Mouse (Mus musculus): ENCODE data around the gene Myh7. TPM values are rescaled to one million over a fixed set of nuclear protein-coding genes. Genes with fewer than 3 reads are reported as not detected.
"Not testable (repeated sequence)": the region's sequence is repeated elsewhere in the genome, so short reads cannot be mapped to it uniquely, and the experiment has no call there.

Myh7 gene
- total RNA-seq, 2 experiments from 2014 or later, result 5.4 to 5.5 TPM

GRCm38 (mm10) chr14:54981934-54982333 is 12.5 kb downstream of the Myh7 start:
- intact Hi-C loops (cut with DNase I), result no loop called here
- no peak for DNase-seq (ENCODE audit: extremely low spot score in 1 of 2, low spot score in 2 of 2)

DNA sequence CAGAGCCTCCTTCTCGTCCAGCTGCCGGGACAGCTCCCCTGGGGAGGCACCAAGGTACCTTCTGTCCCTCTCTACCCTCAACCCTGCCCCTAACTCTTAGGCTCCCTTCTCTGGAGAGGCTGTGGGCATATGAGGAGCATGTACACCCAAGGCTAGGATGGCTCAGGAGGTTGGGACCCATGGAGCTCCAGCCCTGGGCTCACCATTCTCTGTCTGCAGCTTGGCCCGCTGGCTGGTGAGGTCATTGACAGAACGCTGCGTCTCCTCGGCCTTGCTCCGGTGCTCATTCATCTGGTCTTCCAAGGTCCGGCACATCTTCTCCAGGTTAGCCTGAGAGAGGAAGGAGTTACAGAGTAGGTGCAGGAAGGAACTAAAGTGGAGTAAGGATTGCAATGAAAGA is 15.8 kb downstream of the Myh7 start:
- intact Hi-C loops (cut with DNase I), result no loop called here
- DNase-seq (ENCODE audit: extremely low spot score in 1 of 2, low spot score in 2 of 2), result no peak

GRCm38 (mm10) chr14:54976633-54977032 is 17.8 kb downstream of the Myh7 start, which contains the start of gene Gm17428:
Gene Gm17428, plus strand, starts transcription at chr14:54976933.
- intact Hi-C loops (cut with DNase I), result no loop called here
- DNase-seq (ENCODE audit: extremely low spot score in 1 of 2, low spot score in 2 of 2), result no peak

- intact Hi-C loops (cut with DNase I), result loop anchor here (1.0 kb wide), 1 partner anchor 26 kb away; no protein-coding TSS in a partner anchor
- DNase-seq (ENCODE audit: extremely low spot score in 1 of 2, low spot score in 2 of 2), result peak in 1 of 2 experiments; percentile 51
Measured at GRCm38 (mm10) chr14:54974068-54974791, 20.2 kb downstream of the Myh7 start.

DNA sequence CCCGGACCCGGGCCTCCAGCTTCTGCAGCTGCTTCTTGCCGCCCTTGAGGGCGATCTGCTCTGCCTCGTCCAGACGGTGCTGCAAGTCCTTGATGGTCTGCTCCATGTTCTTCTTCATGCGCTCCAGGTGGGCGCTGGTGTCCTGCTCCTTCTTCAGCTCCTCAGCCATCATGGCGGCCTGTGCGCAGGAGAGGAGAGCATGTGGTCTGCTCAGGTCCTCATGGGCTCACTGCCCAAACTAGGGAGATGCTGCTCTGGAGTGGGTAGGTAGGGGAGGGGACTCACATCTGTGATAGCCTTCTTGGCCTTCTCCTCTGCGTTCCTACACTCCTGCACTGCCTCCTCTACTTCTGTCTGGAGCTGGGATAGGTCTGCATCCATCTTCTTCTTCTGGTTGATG is 21.6 kb downstream of the Myh7 start:
- intact Hi-C loops (cut with DNase I); DNase-seq (ENCODE audit: extremely low spot score in 1 of 2, low spot score in 2 of 2): not testable (repeated sequence)

GRCm38 (mm10) chr14:54968344-54968743 is 26.1 kb downstream of the Myh7 start:
- no peak for DNase-seq (ENCODE audit: extremely low spot score in 1 of 2, low spot score in 2 of 2)
- intact Hi-C loops (cut with DNase I), result no loop called here

GRCm38 (mm10) chr14:54967874-54968273 is 26.6 kb downstream of the Myh7 start:
- intact Hi-C loops (cut with DNase I), result no loop called here
- DNase-seq (ENCODE audit: extremely low spot score in 1 of 2, low spot score in 2 of 2), result no peak

GRCm38 (mm10) chr14:54966320-54966977 is 28.0 kb downstream of the Myh7 start, which contains the start of gene Myh6:
Gene Myh6, minus strand, starts transcription at chr14:54966927.
- no peak for DNase-seq (ENCODE audit: extremely low spot score in 1 of 2, low spot score in 2 of 2)
- intact Hi-C loops (cut with DNase I), result no loop called here

GRCm38 (mm10) chr14:54965631-54966030 is 28.8 kb downstream of the Myh7 start:
- no peak for DNase-seq (ENCODE audit: extremely low spot score in 1 of 2, low spot score in 2 of 2)
- intact Hi-C loops (cut with DNase I), result no loop called here

DNA sequence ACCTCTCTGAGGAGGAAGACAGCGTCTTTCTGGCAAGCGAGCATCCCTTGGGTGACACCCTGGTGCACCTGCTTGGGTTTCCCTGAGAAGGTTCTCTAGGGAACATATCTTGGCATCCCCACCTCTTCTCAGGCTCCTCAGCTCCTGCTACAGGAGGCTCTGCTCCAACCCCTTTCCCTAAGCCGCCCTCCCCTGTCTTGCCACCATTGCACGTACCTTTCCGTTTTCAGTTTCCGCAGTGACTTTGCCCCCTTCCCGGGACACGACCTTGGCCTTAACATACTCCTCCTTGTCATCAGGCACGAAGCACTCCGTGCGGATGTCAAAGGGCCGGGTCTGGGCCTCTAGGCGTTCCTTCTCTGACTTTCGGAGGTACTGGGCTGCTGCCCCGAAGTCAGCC is 29.4 kb downstream of the Myh7 start:
- intact Hi-C loops (cut with DNase I), result no loop called here
- no peak for DNase-seq (ENCODE audit: extremely low spot score in 1 of 2, low spot score in 2 of 2)

DNA sequence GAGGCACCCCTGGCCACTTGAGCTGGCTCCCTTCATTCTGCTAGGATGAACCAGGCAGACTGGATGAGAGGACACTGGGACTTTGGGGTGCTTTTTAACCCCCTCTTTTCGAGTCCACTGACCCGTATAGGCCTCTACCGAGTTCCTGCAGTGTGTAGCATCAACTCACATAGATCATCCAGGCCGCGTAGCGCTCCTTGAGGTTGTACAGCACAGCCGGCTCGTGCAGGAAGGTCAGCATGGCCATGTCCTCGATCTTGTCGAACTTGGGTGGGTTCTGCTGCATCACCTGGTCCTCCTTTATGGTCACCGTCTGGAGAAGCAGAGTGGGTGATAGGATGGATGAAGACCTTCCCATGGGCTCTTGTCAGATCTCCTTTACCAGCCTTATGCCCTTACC is 30.7 kb downstream of the Myh7 start:
- intact Hi-C loops (cut with DNase I), result no loop called here
- no peak for DNase-seq (ENCODE audit: extremely low spot score in 1 of 2, low spot score in 2 of 2)

GRCm38 (mm10) chr14:54962714-54963113 is 31.7 kb downstream of the Myh7 start:
- intact Hi-C loops (cut with DNase I), result no loop called here
- DNase-seq (ENCODE audit: extremely low spot score in 1 of 2, low spot score in 2 of 2), result no peak

- intact Hi-C loops (cut with DNase I), result no loop called here
Measured at GRCm38 (mm10) chr14:54961487-54961886, 32.9 kb downstream of the Myh7 start.

GRCm38 (mm10) chr14:54960769-54961168 is 33.7 kb downstream of the Myh7 start:
- DNase-seq (ENCODE audit: extremely low spot score in 1 of 2, low spot score in 2 of 2), result peak in 1 of 2 experiments; percentile 13
- intact Hi-C loops (cut with DNase I), result no loop called here

More at GRCm38 (mm10) chr14:54961487-54961886, 32.9 kb downstream of the Myh7 start:
- no peak for DNase-seq (ENCODE audit: extremely low spot score in 1 of 2, low spot score in 2 of 2)

DNA sequence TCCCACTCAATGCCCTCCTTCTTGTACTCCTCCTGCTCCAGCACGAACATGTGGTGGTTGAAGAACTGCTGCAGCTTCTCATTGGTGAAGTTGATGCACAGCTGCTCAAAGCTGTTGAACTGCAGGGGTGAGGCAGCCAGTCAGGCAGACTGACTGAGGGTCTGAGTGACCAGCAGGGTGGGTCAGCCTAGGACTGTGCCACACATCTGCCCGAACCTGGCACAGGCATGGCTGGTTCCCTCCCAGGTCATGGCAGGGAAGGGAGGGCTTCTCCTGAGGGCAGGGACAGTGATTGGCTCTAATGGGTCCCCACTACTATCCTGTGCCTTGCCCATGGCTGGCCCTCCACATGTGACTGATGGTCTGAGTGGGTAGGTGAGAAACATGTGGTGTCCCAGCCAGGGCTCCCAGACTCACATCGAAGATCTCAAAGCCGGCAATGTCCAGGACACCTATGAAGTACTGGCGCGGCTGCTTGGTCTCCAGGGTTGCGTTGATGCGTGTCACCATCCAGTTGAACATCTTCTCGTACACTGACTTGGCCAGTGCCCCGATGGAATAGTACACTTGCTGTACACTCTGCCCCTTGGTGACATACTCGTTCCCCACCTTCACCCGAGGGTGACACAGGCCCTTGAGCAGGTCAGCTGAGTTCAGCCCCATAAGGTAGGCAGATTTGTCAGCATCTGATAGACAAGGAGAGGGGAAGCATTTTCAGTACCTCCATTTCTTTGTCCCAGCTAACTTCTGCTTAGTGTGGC is 34.4 kb downstream of the Myh7 start:
- intact Hi-C loops (cut with DNase I); DNase-seq (ENCODE audit: extremely low spot score in 1 of 2, low spot score in 2 of 2): not testable (repeated sequence)

- intact Hi-C loops (cut with DNase I), result no loop called here
- DNase-seq (ENCODE audit: extremely low spot score in 1 of 2, low spot score in 2 of 2), result no peak
Measured at GRCm38 (mm10) chr14:54959197-54959596, 35.2 kb downstream of the Myh7 start.

DNA sequence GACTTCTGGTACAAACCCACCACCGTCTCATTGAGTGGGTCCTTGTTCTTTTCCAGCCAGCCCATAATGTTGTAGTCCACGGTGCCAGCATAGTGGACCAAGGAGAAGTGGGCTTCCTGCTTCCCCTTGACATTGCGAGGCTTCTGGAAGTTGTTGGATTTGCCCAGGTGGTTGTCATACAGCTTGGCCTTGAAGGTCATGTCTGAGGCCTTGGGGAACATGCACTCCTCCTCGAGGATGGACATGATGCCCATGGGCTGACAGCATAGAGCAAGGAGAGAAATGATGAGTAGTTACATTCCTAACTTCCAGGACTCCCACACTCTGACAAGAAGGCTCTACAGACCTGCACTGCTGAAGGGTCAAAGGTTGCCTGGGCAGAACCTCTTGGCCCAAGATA is 35.9 kb downstream of the Myh7 start:
- intact Hi-C loops (cut with DNase I), result no loop called here
- DNase-seq (ENCODE audit: extremely low spot score in 1 of 2, low spot score in 2 of 2), result no peak

- intact Hi-C loops (cut with DNase I), result no loop called here
- DNase-seq (ENCODE audit: extremely low spot score in 1 of 2, low spot score in 2 of 2), result no peak
Measured at GRCm38 (mm10) chr14:54956533-54956932, 37.9 kb downstream of the Myh7 start.

- intact Hi-C loops (cut with DNase I), result no loop called here
- no peak for DNase-seq (ENCODE audit: extremely low spot score in 1 of 2, low spot score in 2 of 2)
Measured at GRCm38 (mm10) chr14:54955481-54955880, 38.9 kb downstream of the Myh7 start.

DNA sequence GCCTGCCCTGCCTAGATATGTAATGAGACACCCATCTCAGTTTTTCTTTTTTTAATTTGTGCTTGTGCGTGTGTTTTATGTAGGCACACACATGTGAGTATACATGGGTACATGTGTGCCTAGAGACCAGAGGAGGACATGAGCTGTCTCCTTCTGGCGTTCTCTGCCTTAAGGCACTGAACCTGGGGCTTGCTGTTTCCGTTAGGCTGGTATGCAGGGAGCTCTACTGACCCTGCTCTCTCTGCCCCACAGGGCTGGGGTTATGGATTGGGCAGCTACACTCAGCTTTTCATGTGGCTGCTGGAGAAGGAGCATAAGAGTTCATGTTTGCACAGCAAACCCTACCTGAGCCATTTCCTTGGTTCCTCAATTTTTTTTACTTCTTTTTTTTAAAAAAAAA is 40.0 kb downstream of the Myh7 start:
- intact Hi-C loops (cut with DNase I), result no loop called here
- no peak for DNase-seq (ENCODE audit: extremely low spot score in 1 of 2, low spot score in 2 of 2)

All from left cerebral cortex, postnatal 10 days (tissue).